Comparison of ENCODE assay signal across 1 mouse cellular context in genomic region chr6:112253943-112254342, GRCm38 (mm10). TPM values are rescaled to one million over a fixed set of nuclear protein-coding genes. Genes with fewer than 3 reads are reported as not detected.
"Had no signal": no experiment of that assay in that cellular context is flagged by ENCODE, and none has a peak within 500 bp of the region (broad histone marks: within the 10 kb centered on the region; RNA-seq: fewer than 3 reads in every experiment).

No protein-coding gene starts in this region.

RNA-seq across cellular contexts. Expression of gene Lmcd1, which starts 19.6 kb away (rescaled TPM):
- polyA plus RNA-seq: inflammation-experienced regulatory T-cells, adult 6 months had no signal
